Mouse (Mus musculus): Measurements from ENCODE around the gene Rnf187.
A peak's percentile ranks its signal among the peaks of the same experiment; 100 is the strongest.
"Not testable (repeated sequence)": the region's sequence is repeated elsewhere in the genome, so short reads cannot be mapped to it uniquely, and the experiment has no call there.

Rnf187 gene

GRCm38 (mm10) chr11:58965001-58965760 lies 26.5 kb upstream of the Rnf187 start:
- DNase-seq (ENCODE audit: low spot score in 2 of 2), result no peak

- no peak for DNase-seq (ENCODE audit: low spot score in 2 of 2)
Observed at GRCm38 (mm10) chr11:58964216-58964615, 25.5 kb upstream of the Rnf187 start.

- DNase-seq (ENCODE audit: low spot score in 2 of 2), result no peak
Observed at GRCm38 (mm10) chr11:58963543-58963942, 24.8 kb upstream of the Rnf187 start.

GRCm38 (mm10) chr11:58961364-58962177 lies 22.9 kb upstream of the Rnf187 start:
- no peak for DNase-seq (ENCODE audit: low spot score in 2 of 2)

- peak; percentile 76 to 84 for DNase-seq (ENCODE audit: low spot score in 2 of 2)
Observed at GRCm38 (mm10) chr11:58959921-58960465, 21.3 kb upstream of the Rnf187 start.

DNA sequence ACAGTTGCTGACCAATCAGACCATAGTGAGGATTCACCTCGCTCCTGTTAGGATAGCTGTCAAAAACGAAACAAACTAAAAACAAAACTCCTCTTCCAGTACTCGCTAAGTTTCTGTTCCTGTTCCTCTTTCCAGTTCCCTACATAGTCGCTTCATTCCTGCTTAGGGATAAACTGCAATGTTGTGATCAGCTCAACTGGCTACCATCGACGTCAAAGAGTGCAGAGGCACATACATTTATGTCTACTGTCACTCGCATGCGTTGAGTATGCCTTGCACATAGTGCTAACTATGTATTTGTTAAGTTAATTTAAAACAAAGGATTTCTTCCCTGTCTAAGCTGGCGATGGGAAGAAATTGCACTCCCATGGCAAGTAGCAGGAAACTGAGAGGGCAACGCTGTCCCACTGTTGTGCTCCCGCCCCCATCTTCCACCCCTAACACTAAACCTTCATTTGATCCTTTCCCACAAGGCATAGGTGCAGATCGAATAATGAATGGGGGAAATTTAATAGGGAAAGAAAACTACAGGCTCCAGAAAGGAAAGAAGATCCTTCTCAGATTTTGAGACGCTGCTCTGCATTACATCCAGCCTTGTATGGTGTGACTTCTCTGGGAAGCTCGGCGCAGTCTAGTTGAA lies 20.6 kb upstream of the Rnf187 start:
- no peak for DNase-seq (ENCODE audit: low spot score in 2 of 2)

GRCm38 (mm10) chr11:58958536-58958935 lies 19.8 kb upstream of the Rnf187 start:
- DNase-seq (ENCODE audit: low spot score in 2 of 2), result no peak

GRCm38 (mm10) chr11:58957226-58957914 lies 18.7 kb upstream of the Rnf187 start:
- DNase-seq (ENCODE audit: low spot score in 2 of 2), result peak in 1 of 2 experiments; percentile 51

DNA sequence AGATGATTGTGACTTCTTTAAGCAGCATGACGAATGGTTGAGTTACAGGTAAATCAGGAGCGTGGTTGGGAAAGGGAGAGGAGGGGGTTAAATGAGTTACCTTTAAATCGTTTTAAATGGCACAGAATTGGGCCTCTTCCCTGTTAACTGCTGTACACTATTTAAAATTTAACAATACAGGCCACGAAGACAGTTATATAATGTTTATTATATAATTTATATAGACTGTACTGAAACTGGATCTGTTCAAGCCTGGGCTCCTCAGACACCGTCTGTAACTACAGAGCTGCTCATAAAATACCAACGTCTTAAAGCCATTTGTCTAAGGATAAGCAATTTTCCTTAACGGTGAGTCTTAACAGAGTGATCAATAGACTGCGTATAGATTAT lies 17.1 kb upstream of the Rnf187 start:
- no peak for DNase-seq (ENCODE audit: low spot score in 2 of 2)

DNA sequence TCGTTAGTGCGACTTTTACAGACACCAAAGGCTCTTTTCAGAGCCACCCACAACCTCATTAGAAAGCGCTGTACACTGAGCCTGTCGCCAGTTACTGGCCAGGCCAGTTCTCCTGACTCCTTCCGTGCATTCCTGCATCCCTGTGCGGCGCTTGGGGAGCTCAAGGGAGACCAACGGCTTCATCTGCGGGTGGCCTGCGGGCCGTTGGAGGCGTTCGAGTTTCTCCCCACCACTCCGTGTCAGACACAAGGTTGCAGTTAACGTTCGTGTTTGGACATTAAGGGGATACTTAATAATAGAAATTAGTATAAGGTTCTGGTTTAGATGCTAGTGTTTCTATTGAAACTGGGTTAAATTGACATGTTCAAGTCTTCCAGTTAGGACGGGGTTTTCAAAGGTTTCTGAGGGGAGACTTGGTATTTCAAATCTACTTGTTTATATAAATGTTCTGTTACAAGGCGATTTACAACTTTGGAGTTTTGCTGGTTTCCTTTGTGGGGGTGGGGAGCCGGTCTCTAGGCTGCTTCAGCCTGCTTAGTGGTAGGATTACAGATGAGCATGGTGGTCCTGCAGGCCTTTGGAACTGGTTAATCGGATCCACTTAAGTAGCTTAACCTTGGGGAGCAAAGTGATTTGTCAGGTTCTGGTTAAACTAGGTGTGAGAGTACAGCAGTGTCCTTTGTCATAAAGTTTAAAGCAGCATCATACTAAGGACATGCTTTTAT lies 16.6 kb upstream of the Rnf187 start:
- no peak for DNase-seq (ENCODE audit: low spot score in 2 of 2)

- peak; percentile 88 to 97 for DNase-seq (ENCODE audit: low spot score in 2 of 2)
Observed at GRCm38 (mm10) chr11:58954420-58955142, 15.9 kb upstream of the Rnf187 start, which contains the start of the genes Hist3h2a and Trim17. Gene Hist3h2a, plus strand, starts transcription at chr11:58954685. Gene Trim17, plus strand, starts transcription at chr11:58954685.

DNA sequence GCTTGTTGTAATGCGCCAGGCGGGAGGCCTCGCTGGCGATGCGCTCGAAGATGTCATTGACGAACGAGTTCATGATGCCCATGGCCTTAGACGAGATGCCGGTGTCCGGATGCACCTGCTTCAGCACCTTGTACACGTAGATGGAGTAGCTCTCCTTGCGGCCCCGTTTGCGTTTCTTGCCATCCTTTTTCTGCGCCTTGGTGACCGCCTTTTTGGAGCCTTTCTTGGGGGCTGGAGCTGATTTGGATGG lies 15.4 kb upstream of the Rnf187 start:
- not testable (repeated sequence) for DNase-seq (ENCODE audit: low spot score in 2 of 2)

- no peak for DNase-seq (ENCODE audit: low spot score in 2 of 2)
Observed at GRCm38 (mm10) chr11:58953351-58954169, 14.8 kb upstream of the Rnf187 start.

- no peak for DNase-seq (ENCODE audit: low spot score in 2 of 2)
Observed at GRCm38 (mm10) chr11:58951210-58951609, 12.5 kb upstream of the Rnf187 start.

- peak in 1 of 2 experiments; percentile 60 for DNase-seq (ENCODE audit: low spot score in 2 of 2)
Observed at GRCm38 (mm10) chr11:58949480-58950431, 11.0 kb upstream of the Rnf187 start.

- DNase-seq (ENCODE audit: low spot score in 2 of 2), result peak; percentile 87 to 89
Observed at GRCm38 (mm10) chr11:58948542-58949479, 10.1 kb upstream of the Rnf187 start, which contains the start of gene Hist3h2ba. Gene Hist3h2ba, plus strand, starts transcription at chr11:58948920.
